Mouse (Mus musculus): ENCODE measurements at regions not wholly inside any gene's neighbourhood (a gene's known extent, or its start where the extent isn't known, plus 50 kb on each side); places are given as distances from the start of the nearest gene placed in this dataset.

- no peak for TF ChIP-seq CTCF (IDR thresholded peaks at IDR 0.05)
- no peak for TF ChIP-seq POLR2A (IDR thresholded peaks at IDR 0.05; ENCODE audit: insufficient read depth, low read depth, low read length)
- TF ChIP-seq EP300 (IDR thresholded peaks at IDR 0.05; ENCODE audit: insufficient read depth, low read depth, low read length), result no peak
Measured at GRCm38 (mm10) chr2:117399487-117399886, 56.7 kb upstream of the Rasgrp1 start.
